Mouse (Mus musculus) heart, adult 8-10 months (tissue): ENCODE data around the gene Rasl11a. TPM values are rescaled to one million over a fixed set of nuclear protein-coding genes. Genes with fewer than 3 reads are reported as not detected.
A peak's percentile ranks its signal among the peaks of the same experiment; 100 is the strongest.

Experiments used
- DNase-seq: peaks from one replicate; pipeline ENCODE4 v3.0.0; 2022; ENCODE audit warnings: low spot score
- total RNA-seq, 4 experiments: library from RNA; stranded (reverse); gene quantifications; 2 replicates each; pipeline ENCODE4 v1.2.4; 2022

Gene Rasl11a
- total RNA-seq: 1 to 10 TPM; 1.3 to 2.6 (median 2.0) TPM

GRCm38 (mm10) chr5:146844945-146845365, at the start of gene Rasl11a:
Rasl11a (plus strand) TSS chr5:146845071.
- DNase-seq: peak; percentile 90

- no peak for DNase-seq
Measured at GRCm38 (mm10) chr5:146795728-146796127, 49.1 kb upstream of the Rasl11a start.

- no peak for DNase-seq
Measured at GRCm38 (mm10) chr5:146798031-146798430, 46.8 kb upstream of the Rasl11a start.

- no peak for DNase-seq
Measured at GRCm38 (mm10) chr5:146806004-146806430, 38.9 kb upstream of the Rasl11a start.

GRCm38 (mm10) chr5:146809951-146810350, 34.9 kb upstream of the Rasl11a start:
- no peak for DNase-seq

GRCm38 (mm10) chr5:146812866-146813265, 32.0 kb upstream of the Rasl11a start:
- DNase-seq: no peak

GRCm38 (mm10) chr5:146813421-146813820, 31.4 kb upstream of the Rasl11a start:
- DNase-seq: no peak

- no peak for DNase-seq
Measured at GRCm38 (mm10) chr5:146815394-146815793, 29.5 kb upstream of the Rasl11a start.

GRCm38 (mm10) chr5:146817583-146817982, 27.3 kb upstream of the Rasl11a start:
- DNase-seq: no peak

- DNase-seq: no peak
Measured at GRCm38 (mm10) chr5:146818906-146819623, 25.8 kb upstream of the Rasl11a start.

GRCm38 (mm10) chr5:146823005-146823404, 21.9 kb upstream of the Rasl11a start:
- no peak for DNase-seq

- DNase-seq: no peak
Measured at GRCm38 (mm10) chr5:146829528-146829927, 15.3 kb upstream of the Rasl11a start.

- no peak for DNase-seq
Measured at GRCm38 (mm10) chr5:146832435-146832768, 12.5 kb upstream of the Rasl11a start.

- DNase-seq: peak; percentile 94
Measured at GRCm38 (mm10) chr5:146832769-146833448, 12.0 kb upstream of the Rasl11a start, which contains the start of gene Rpl21. Rpl21 (plus strand) TSS chr5:146832890.

GRCm38 (mm10) chr5:146833673-146834201, 11.1 kb upstream of the Rasl11a start:
- no peak for DNase-seq

GRCm38 (mm10) chr5:146834959-146835358, 9.9 kb upstream of the Rasl11a start:
- DNase-seq: no peak

GRCm38 (mm10) chr5:146837967-146838720, 6.7 kb upstream of the Rasl11a start:
- DNase-seq: no peak

GRCm38 (mm10) chr5:146838836-146839648, 5.8 kb upstream of the Rasl11a start:
- DNase-seq: no peak

- DNase-seq: no peak
Measured at GRCm38 (mm10) chr5:146839760-146840159, 5.1 kb upstream of the Rasl11a start.

- DNase-seq: no peak
Measured at GRCm38 (mm10) chr5:146840422-146840821, 4.4 kb upstream of the Rasl11a start.

GRCm38 (mm10) chr5:146841301-146841700, 3.6 kb upstream of the Rasl11a start:
- DNase-seq: no peak
